Mouse (Mus musculus) adrenal gland, adult 2 months (tissue): Measurements from ENCODE around the gene Catsper2. TPM values are rescaled to one million over a fixed set of nuclear protein-coding genes. Genes with fewer than 3 reads are reported as not detected.
A peak's percentile ranks its signal among the peaks of the same experiment; 100 is the strongest.
"Not testable (repeated sequence)": the region's sequence is repeated elsewhere in the genome, so short reads cannot be mapped to it uniquely, and the experiment has no call there.

Source experiments
- DNase-seq: peaks from one replicate; pipeline ENCODE4 v3.0.0; 2021
- polyA plus RNA-seq: library from polyadenylated mRNA; depleted of rRNA; stranded (reverse); fragments of >200 nt; gene quantifications from 2 replicates; pipeline ENCODE4 v1.2.3, GENCODE M21; 2012
- total RNA-seq, 2 experiments: library from RNA; stranded (reverse); gene quantifications; 2 replicates each; pipeline ENCODE4 v1.2.3; 2021

Catsper2 gene
- total and polyA plus RNA-seq, 3 experiments = 0.95 to 2.4 (median 1.5) TPM

GRCm38 (mm10) chr2:121434854-121435253, 21.3 kb upstream of the Catsper2 start:
- no peak for DNase-seq

GRCm38 (mm10) chr2:121425890-121426289, 12.3 kb upstream of the Catsper2 start:
- DNase-seq = no peak

- no peak for DNase-seq
These were observed 9.6 kb upstream of the Catsper2 start for GRCm38 (mm10) chr2:121423166-121423565.

- DNase-seq = no peak
These were observed 4.9 kb upstream of the Catsper2 start for GRCm38 (mm10) chr2:121418476-121418875.

- no peak for DNase-seq
These were observed 2.8 kb upstream of the Catsper2 start for GRCm38 (mm10) chr2:121416356-121416755.

GRCm38 (mm10) chr2:121415591-121415990, 2.0 kb upstream of the Catsper2 start:
- DNase-seq = no peak

GRCm38 (mm10) chr2:121415103-121415502, 1.5 kb upstream of the Catsper2 start:
- no peak for DNase-seq

GRCm38 (mm10) chr2:121414139-121414685, 620 bp upstream of the Catsper2 start:
- peak; percentile 67 for DNase-seq

- peak; percentile 72 for DNase-seq
These were observed 677 bp downstream of the Catsper2 start for GRCm38 (mm10) chr2:121412843-121413386.

GRCm38 (mm10) chr2:121408160-121408559, 5.4 kb downstream of the Catsper2 start:
- peak; percentile 25 for DNase-seq

- no peak for DNase-seq
These were observed 10.3 kb downstream of the Catsper2 start for GRCm38 (mm10) chr2:121403296-121403695.

- DNase-seq = peak; percentile 76
These were observed 17.0 kb downstream of the Catsper2 start for GRCm38 (mm10) chr2:121396624-121397023.

- DNase-seq = not testable (repeated sequence)
These were observed 26.5 kb downstream of the Catsper2 start, which contains the start of gene Strc for GRCm38 (mm10) chr2:121386961-121387575. TSS of gene Strc (minus strand) at chr2:121387168.

- DNase-seq = no peak
These were observed 38.8 kb downstream of the Catsper2 start for GRCm38 (mm10) chr2:121374766-121375165.

- peak; percentile 50 for DNase-seq
These were observed 41.3 kb downstream of the Catsper2 start for GRCm38 (mm10) chr2:121372266-121372665.

- no peak for DNase-seq
These were observed 42.7 kb downstream of the Catsper2 start for GRCm38 (mm10) chr2:121370921-121371320.

GRCm38 (mm10) chr2:121368831-121369230, 44.8 kb downstream of the Catsper2 start:
- no peak for DNase-seq

- no peak for DNase-seq
These were observed 49.9 kb downstream of the Catsper2 start for GRCm38 (mm10) chr2:121363656-121364055.

- no peak for DNase-seq
These were observed 54.1 kb downstream of the Catsper2 start for GRCm38 (mm10) chr2:121359461-121359860.

- DNase-seq = peak; percentile 56
These were observed 55.2 kb downstream of the Catsper2 start for GRCm38 (mm10) chr2:121358381-121358780.

GRCm38 (mm10) chr2:121357961-121358360, 55.6 kb downstream of the Catsper2 start:
- DNase-seq = no peak

- no peak for DNase-seq
These were observed 56.1 kb downstream of the Catsper2 start, which contains the start of gene Ckmt1 for GRCm38 (mm10) chr2:121357494-121357893. TSS of gene Ckmt1 (plus strand) at chr2:121357714.

GRCm38 (mm10) chr2:121354820-121355592, 58.6 kb downstream of the Catsper2 start, which contains the start of gene Ppip5k1:
TSS of gene Ppip5k1 (minus strand) at chr2:121355396.
- DNase-seq = peak; percentile 98
